Mouse (Mus musculus) lung, postnatal 0 days (tissue): ENCODE results near the gene Epm2aip1.

ENCODE experiments used
- CTCF ChIP-seq: IDR thresholded peaks from 2 replicates; pipeline ENCODE4 v1.5.1; 2016; ENCODE audit warnings: antibody characterized with exemption, mild to moderate bottlenecking
- EP300 ChIP-seq: IDR thresholded peaks from 2 replicates; pipeline ENCODE4 v1.6.1; 2016; ENCODE audit warnings: antibody characterized with exemption, mild to moderate bottlenecking, control low read depth

GRCm38 (mm10) chr9:111311031-111311842 lies 39.5 kb downstream of the Epm2aip1 start, which contains the start of gene Trank1:
- TF ChIP-seq CTCF (no peak), EP300 (no peak)
